Mouse (Mus musculus): ENCODE data around the gene Kcnip1.

- TF ChIP-seq ZC3H11A (IDR thresholded peaks at IDR 0.05; ENCODE audit: low read depth, low read length) (no peak), RCOR1 (conservative IDR thresholded peaks at IDR 0.05; ENCODE audit: low read depth, low read length) (no peak), CTCF (conservative IDR thresholded peaks at IDR 0.05 in 1 of 2, IDR thresholded peaks at IDR 0.05 in 1 of 2; ENCODE audit: low read depth in 2 of 2, low read length in 2 of 2) (no peak), PAX5 (IDR thresholded peaks at IDR 0.05; ENCODE audit: low read length) (no peak), EP300 (IDR thresholded peaks at IDR 0.05; ENCODE audit: low read length) (no peak), MAZ (IDR thresholded peaks at IDR 0.05; ENCODE audit: low read depth, low read length) (no peak), BHLHE40 (IDR thresholded peaks at IDR 0.05; ENCODE audit: low read depth, low read length) (no peak), MAX (IDR thresholded peaks at IDR 0.05; ENCODE audit: low read length) (no peak), POLR2A (IDR thresholded peaks at IDR 0.05; ENCODE audit: low read depth, low read length) (no peak), JUND (conservative IDR thresholded peaks at IDR 0.05; ENCODE audit: low read depth, low read length) (no peak), POLR2AphosphoS2 (IDR thresholded peaks at IDR 0.05; ENCODE audit: low read depth, low read length) (no peak), ZNF384 (IDR thresholded peaks at IDR 0.05; ENCODE audit: low read depth, low read length) (no peak)
Measured at GRCm38 (mm10) chr11:33955982-33956381, 37.0 kb downstream of the Kcnip1 start.
